Mouse (Mus musculus) MEL (cell line): ENCODE measurements around the gene Irx3.

Source experiments
- POLR2A ChIP-seq, 2 experiments: IDR thresholded peaks; 2 replicates each; pipeline ENCODE4 v1.6.1; 2011 to 2012; ENCODE audit warnings: low read length in 2 of 2, mild to moderate bottlenecking in 2 of 2, control low read depth in 1 of 2, improper control_type of control experiment in 1 of 2, low read depth in 1 of 2, moderate library complexity in 1 of 2; ENCODE audit not compliant: control insufficient read depth in 1 of 2, insufficient read depth in 1 of 2, poor library complexity in 1 of 2
- SMC3 ChIP-seq: IDR thresholded peaks from 2 replicates; pipeline ENCODE4 v1.6.1; 2011; ENCODE audit warnings: low read depth, low read length, improper control_type of control experiment
- TAL1 ChIP-seq: IDR thresholded peaks from 2 replicates; pipeline ENCODE4 v1.6.1; 2012; ENCODE audit warnings: mild to moderate bottlenecking, inconsistent platforms, low read length, moderate library complexity, mixed read lengths

GRCm38 (mm10) chr8:91804403-91805253 is 2.8 kb upstream of the Irx3 start:
- TF ChIP-seq POLR2A (IDR thresholded peaks at IDR 0.05; ENCODE audit: control insufficient read depth in 1 of 2, insufficient read depth in 1 of 2, low read depth in 1 of 2, low read length in 2 of 2, poor library complexity in 1 of 2) (no peak), TAL1 (no peak), SMC3 (no peak)
